Mouse (Mus musculus) thymus, postnatal 25 days (tissue): ENCODE data around the gene Rbfox3.

Experiments used
- DNase-seq: peaks from one replicate; pipeline ENCODE4 v3.0.0; 2022

Rbfox3 gene

GRCm38 (mm10) chr11:118540411-118541026, 370.9 kb downstream of the Rbfox3 start:
- no peak for DNase-seq

GRCm38 (mm10) chr11:118538008-118538407, 373.4 kb downstream of the Rbfox3 start:
- DNase-seq = no peak

GRCm38 (mm10) chr11:118534382-118535092, 376.9 kb downstream of the Rbfox3 start:
- peak; percentile 40 for DNase-seq

GRCm38 (mm10) chr11:118530313-118530712, 381.1 kb downstream of the Rbfox3 start:
- DNase-seq = no peak

- no peak for DNase-seq
These were observed 382.6 kb downstream of the Rbfox3 start for GRCm38 (mm10) chr11:118528761-118529160.

- no peak for DNase-seq
These were observed 386.3 kb downstream of the Rbfox3 start for GRCm38 (mm10) chr11:118525059-118525458.

- DNase-seq = no peak
These were observed 387.8 kb downstream of the Rbfox3 start for GRCm38 (mm10) chr11:118523496-118524145.

GRCm38 (mm10) chr11:118520932-118521331, 390.5 kb downstream of the Rbfox3 start:
- DNase-seq = no peak

- no peak for DNase-seq
These were observed 391.1 kb downstream of the Rbfox3 start for GRCm38 (mm10) chr11:118520251-118520650.

- no peak for DNase-seq
These were observed 392.7 kb downstream of the Rbfox3 start for GRCm38 (mm10) chr11:118518743-118519142.

GRCm38 (mm10) chr11:118517924-118518323, 393.5 kb downstream of the Rbfox3 start:
- no peak for DNase-seq

- DNase-seq = no peak
These were observed 399.0 kb downstream of the Rbfox3 start for GRCm38 (mm10) chr11:118512257-118512910.

- DNase-seq = no peak
These were observed 399.5 kb downstream of the Rbfox3 start for GRCm38 (mm10) chr11:118511851-118512250.

- peak; percentile 28 for DNase-seq
These were observed 403.1 kb downstream of the Rbfox3 start for GRCm38 (mm10) chr11:118508341-118508740.

- DNase-seq = peak; percentile 69
These were observed 403.5 kb downstream of the Rbfox3 start for GRCm38 (mm10) chr11:118507904-118508303.

- no peak for DNase-seq
These were observed 404.3 kb downstream of the Rbfox3 start for GRCm38 (mm10) chr11:118507095-118507494.

GRCm38 (mm10) chr11:118504180-118504454, 407.3 kb downstream of the Rbfox3 start:
- no peak for DNase-seq

GRCm38 (mm10) chr11:118503418-118504179, 407.8 kb downstream of the Rbfox3 start:
- DNase-seq = peak; percentile 16

- DNase-seq = no peak
These were observed 408.4 kb downstream of the Rbfox3 start for GRCm38 (mm10) chr11:118502990-118503389.

GRCm38 (mm10) chr11:118496066-118496689, 415.2 kb downstream of the Rbfox3 start:
- no peak for DNase-seq

- no peak for DNase-seq
These were observed 416.3 kb downstream of the Rbfox3 start for GRCm38 (mm10) chr11:118495065-118495464.

GRCm38 (mm10) chr11:118494001-118494737, 417.2 kb downstream of the Rbfox3 start:
- no peak for DNase-seq
